Mouse (Mus musculus) midbrain, embryonic 13.5 days (tissue): ENCODE measurements around the gene Blm. TPM values are rescaled to one million over a fixed set of nuclear protein-coding genes. Genes with fewer than 3 reads are reported as not detected.

ENCODE experiments used
- ATAC-seq: fragments of 200-750 bp; cut with Nextera tagmentation; 2 replicates; pipeline ENCODE4 v1.8.0; 2017; ENCODE audit warnings: mild to moderate bottlenecking, moderate TSS enrichment, moderate library complexity
- H3K27ac ChIP-seq: fragments of 300-500 bp; sonication (generic); 2 replicates; pipeline ENCODE4 v1.5.1; 2015; ENCODE audit warnings: inconsistent platforms, mild to moderate bottlenecking, moderate library complexity
- H3K27me3 ChIP-seq: fragments of 300-500 bp; sonication (generic); 2 replicates; pipeline ENCODE4 v1.6.1; 2015; ENCODE audit warnings: mild to moderate bottlenecking, inconsistent platforms
- H3K36me3 ChIP-seq: fragments of 300-500 bp; sonication (generic); 2 replicates; pipeline ENCODE4 v1.6.1; 2015; ENCODE audit warnings: mild to moderate bottlenecking, inconsistent platforms
- H3K4me1 ChIP-seq: fragments of 300-500 bp; sonication (generic); replicated peaks from 2 replicates; pipeline ENCODE4 v1.6.1; 2015; ENCODE audit warnings: inconsistent platforms
- H3K4me2 ChIP-seq: fragments of 300-500 bp; sonication (generic); replicated peaks from 2 replicates; pipeline ENCODE4 v1.6.1; 2015; ENCODE audit warnings: moderate library complexity, mild to moderate bottlenecking, inconsistent platforms
- H3K4me3 ChIP-seq: fragments of 300-500 bp; sonication (generic); replicated peaks from 2 replicates; pipeline ENCODE4 v1.5.1; 2015; ENCODE audit warnings: mild to moderate bottlenecking, inconsistent platforms
- H3K9ac ChIP-seq: fragments of 300-500 bp; sonication (generic); replicated peaks from 2 replicates; pipeline ENCODE4 v1.6.1; 2015; ENCODE audit warnings: mild to moderate bottlenecking, inconsistent platforms
- H3K9me3 ChIP-seq: fragments of 300-500 bp; sonication (generic); 2 replicates; pipeline ENCODE4 v1.6.1; 2016; ENCODE audit warnings: mild to moderate bottlenecking, inconsistent platforms
- WGBS: fragments of 180-500 bp; shearing (Covaris S2); methylation state at CpG from one replicate; pipeline ENCODE4 v1.1.7; 2015; 5-methylcytosine and 5-hydroxymethylcytosine counted together
- polyA plus RNA-seq: library from polyadenylated mRNA; unstranded; fragments of >200 nt; fragmentation: Nextera tagmentation; extraction: Ambion mirVana; gene quantifications from 2 replicates; pipeline ENCODE4 v1.2.1, GENCODE M21; 2015

Gene Blm
- polyA plus RNA-seq, 1 experiment from 2014 or later = 18.2 TPM

- H3K9me3 ChIP-seq = no peaks in the 10 kb centered on the region
- no peak overlapping the region for H3K27ac ChIP-seq
- WGBS = 70% methylated on average over 8 of the region's 8 CpGs
- H3K4me2 ChIP-seq = no peak overlapping the region
- no peak overlapping the region for H3K9ac ChIP-seq
- no peaks in the 10 kb centered on the region for H3K27me3 ChIP-seq
- no peak overlapping the region for H3K4me3 ChIP-seq
- ATAC-seq = no peak
- H3K4me1 ChIP-seq = no peaks in the 10 kb centered on the region
- H3K36me3 ChIP-seq = no peaks in the 10 kb centered on the region
These were observed 23.2 kb upstream of the Blm start for GRCm38 (mm10) chr7:80558101-80558500.

DNA sequence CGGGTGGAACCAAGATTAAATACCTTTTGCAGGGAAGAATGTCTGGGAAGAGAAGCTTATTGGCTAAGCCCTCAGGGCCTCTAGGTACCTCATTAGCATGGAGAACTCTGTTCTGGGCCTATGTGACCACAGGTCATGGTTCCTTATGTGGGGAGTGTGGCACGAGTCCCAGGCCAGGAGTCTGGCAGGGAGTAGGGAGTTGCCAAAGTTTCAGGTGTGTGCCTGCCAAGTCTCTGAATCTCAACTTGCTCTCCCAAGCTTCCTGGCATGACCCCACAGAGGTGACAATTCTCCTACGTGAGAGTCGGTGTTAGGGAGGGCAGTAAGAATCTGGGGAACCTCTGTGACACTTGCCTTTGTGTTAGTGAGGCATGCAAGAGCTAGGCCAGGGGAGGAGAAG is 22.2 kb upstream of the Blm start:
- no peak for ATAC-seq
- H3K4me2 ChIP-seq = no peak overlapping the region
- no peak overlapping the region for H3K27ac ChIP-seq
- H3K9ac ChIP-seq = no peak overlapping the region
- H3K9me3 ChIP-seq = no peaks in the 10 kb centered on the region
- WGBS = 91% methylated on average over 4 of the region's 4 CpGs
- H3K27me3 ChIP-seq = no peaks in the 10 kb centered on the region
- H3K4me3 ChIP-seq = no peak overlapping the region
- no peaks in the 10 kb centered on the region for H3K4me1 ChIP-seq
- no peaks in the 10 kb centered on the region for H3K36me3 ChIP-seq

- Histone ChIP-seq H3K4me3 (no peak overlapping the region), H3K4me2 (no peak overlapping the region), H3K9me3 (no peaks in the 10 kb centered on the region), H3K36me3 (no peaks in the 10 kb centered on the region), H3K27me3 (no peaks in the 10 kb centered on the region), H3K9ac (no peak overlapping the region), H3K4me1 (no peaks in the 10 kb centered on the region), H3K27ac (no peak overlapping the region)
- 83% methylated on average over 3 of the region's 3 CpGs for WGBS
- ATAC-seq = no peak
These were observed 21.2 kb upstream of the Blm start for GRCm38 (mm10) chr7:80556166-80556565.

DNA sequence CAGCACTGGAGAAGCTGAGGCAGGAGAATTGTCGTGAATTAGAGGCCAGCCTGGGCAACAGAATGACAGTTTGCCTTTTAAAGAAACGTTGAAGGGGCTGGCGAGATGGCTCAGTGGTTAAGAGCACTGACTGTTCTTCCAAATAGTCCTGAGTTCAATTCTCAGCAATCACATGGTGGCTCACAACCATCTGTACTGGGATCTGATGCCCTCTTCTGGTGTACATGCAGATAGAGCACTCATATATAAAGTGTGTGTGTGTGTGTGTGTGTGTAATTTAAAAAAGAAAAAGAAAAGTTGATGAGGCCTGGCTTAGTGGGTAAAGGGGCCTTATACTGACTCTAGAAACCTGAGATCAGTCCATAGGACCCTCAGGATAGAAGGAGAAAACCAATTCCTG is 20.2 kb upstream of the Blm start:
- H3K4me3 ChIP-seq = no peak overlapping the region
- H3K36me3 ChIP-seq = no peaks in the 10 kb centered on the region
- no peaks in the 10 kb centered on the region for H3K4me1 ChIP-seq
- H3K4me2 ChIP-seq = no peak overlapping the region
- no peaks in the 10 kb centered on the region for H3K27me3 ChIP-seq
- no peaks in the 10 kb centered on the region for H3K9me3 ChIP-seq
- no peak overlapping the region for H3K27ac ChIP-seq
- WGBS = 71% methylated on average over 3 of the region's 3 CpGs
- H3K9ac ChIP-seq = no peak overlapping the region
- no peak for ATAC-seq

- no peak for ATAC-seq
- Histone ChIP-seq H3K27ac (no peak overlapping the region), H3K4me1 (no peaks in the 10 kb centered on the region), H3K36me3 (no peaks in the 10 kb centered on the region), H3K9me3 (no peaks in the 10 kb centered on the region), H3K4me3 (no peak overlapping the region), H3K9ac (no peak overlapping the region), H3K27me3 (no peaks in the 10 kb centered on the region), H3K4me2 (no peak overlapping the region)
- whole genome bisulfite sequencing = 83% methylated on average over 22 of the region's 22 CpGs
These were observed 19.5 kb upstream of the Blm start for GRCm38 (mm10) chr7:80554180-80555021.

GRCm38 (mm10) chr7:80548513-80549260 is 13.8 kb upstream of the Blm start:
- H3K9ac ChIP-seq = no peak overlapping the region
- no peak overlapping the region for H3K27ac ChIP-seq
- no peak overlapping the region for H3K4me3 ChIP-seq
- H3K4me2 ChIP-seq = no peak overlapping the region
- no peaks in the 10 kb centered on the region for H3K27me3 ChIP-seq
- no peaks in the 10 kb centered on the region for H3K9me3 ChIP-seq
- WGBS = 83% methylated on average over 7 of the region's 7 CpGs
- H3K4me1 ChIP-seq = no peaks in the 10 kb centered on the region
- H3K36me3 ChIP-seq = no peaks in the 10 kb centered on the region
- ATAC-seq = no peak

GRCm38 (mm10) chr7:80542139-80542831 is 7.4 kb upstream of the Blm start:
- Histone ChIP-seq H3K27ac (no peak overlapping the region), H3K4me3 (no peak overlapping the region), H3K4me1 (no peaks in the 10 kb centered on the region), H3K27me3 (peaks cover 3% of the 10 kb centered on the region; the same call in 1 of the 2 replicates), H3K4me2 (no peak overlapping the region), H3K36me3 (no peaks in the 10 kb centered on the region), H3K9ac (no peak overlapping the region), H3K9me3 (no peaks in the 10 kb centered on the region)
- ATAC-seq = no peak
- WGBS = 82% methylated on average over 7 of the region's 7 CpGs

- Histone ChIP-seq H3K27ac (no peak overlapping the region), H3K4me2 (no peak overlapping the region), H3K4me3 (no peak overlapping the region), H3K4me1 (peaks cover under 1% of the 10 kb centered on the region), H3K9ac (no peak overlapping the region), H3K27me3 (peaks cover 3% of the 10 kb centered on the region; the same call in 1 of the 2 replicates), H3K36me3 (no peaks in the 10 kb centered on the region), H3K9me3 (no peaks in the 10 kb centered on the region)
- 66% methylated on average over 5 of the region's 5 CpGs for WGBS
- ATAC-seq = no peak
These were observed 4.7 kb upstream of the Blm start for GRCm38 (mm10) chr7:80539581-80539980.

DNA sequence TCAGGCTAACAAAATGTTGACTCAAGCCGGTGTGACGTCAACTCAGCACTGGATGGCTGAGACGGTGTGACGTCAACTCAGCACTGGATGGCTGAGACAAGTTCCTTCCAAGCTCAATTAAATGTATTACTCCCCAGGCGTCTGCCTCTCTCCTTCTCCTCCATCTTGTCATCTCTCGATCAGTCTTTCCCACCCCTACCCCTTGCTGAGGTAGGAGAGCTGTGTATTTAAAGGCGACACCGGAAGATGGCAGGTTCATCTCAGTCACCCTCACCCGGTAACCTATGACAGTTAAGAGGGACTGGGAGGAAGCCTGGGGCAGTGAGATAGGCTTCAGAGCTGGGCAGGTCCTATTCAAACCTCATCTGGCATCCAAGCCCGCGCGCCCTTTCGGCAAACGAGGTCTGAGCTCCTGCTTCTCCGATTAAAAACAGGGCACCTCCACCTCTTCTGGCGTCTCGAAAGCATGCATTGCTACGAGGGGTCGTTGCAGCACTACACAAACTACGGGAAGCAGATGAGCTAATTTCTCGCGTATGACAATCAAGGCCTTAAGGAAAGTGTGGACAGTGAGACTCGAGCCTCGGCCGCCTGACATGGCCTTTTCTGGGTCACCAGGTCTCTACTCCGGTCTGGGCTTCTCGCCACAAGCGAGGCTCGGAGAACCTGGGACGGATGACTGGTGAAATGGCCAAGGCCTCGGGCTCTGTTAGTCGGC is 469 bp downstream of the Blm start:
- Histone ChIP-seq H3K9me3 (no peaks in the 10 kb centered on the region), H3K27me3 (peaks cover 3% of the 10 kb centered on the region; the same call in 1 of the 2 replicates), H3K4me3 (peak overlapping the region; percentile 81), H3K4me2 (peak overlapping the region; percentile 95), H3K27ac (0 out of 2 replicates have a peak overlapping the region, but pooled peaks have one; percentile 39), H3K9ac (peak overlapping the region; percentile 76), H3K4me1 (peaks cover 16% of the 10 kb centered on the region), H3K36me3 (no peaks in the 10 kb centered on the region)
- ATAC-seq = peak; percentile 31
- 1% methylated on average over 32 of the region's 32 CpGs for WGBS

GRCm38 (mm10) chr7:80531087-80531486 is 3.8 kb downstream of the Blm start:
- H3K9ac ChIP-seq = no peak overlapping the region
- no peaks in the 10 kb centered on the region for H3K36me3 ChIP-seq
- no peak overlapping the region for H3K4me3 ChIP-seq
- H3K9me3 ChIP-seq = no peaks in the 10 kb centered on the region
- no peak overlapping the region for H3K27ac ChIP-seq
- no peak for ATAC-seq
- H3K4me2 ChIP-seq = no peak overlapping the region
- 95% methylated on average over 6 of the region's 6 CpGs for WGBS
- peaks cover 16% of the 10 kb centered on the region for H3K4me1 ChIP-seq
- no peaks in the 10 kb centered on the region for H3K27me3 ChIP-seq

GRCm38 (mm10) chr7:80530646-80531045 is 4.3 kb downstream of the Blm start:
- Histone ChIP-seq H3K36me3 (no peaks in the 10 kb centered on the region), H3K4me3 (no peak overlapping the region), H3K9me3 (no peaks in the 10 kb centered on the region), H3K4me2 (no peak overlapping the region), H3K9ac (no peak overlapping the region), H3K4me1 (peaks cover 16% of the 10 kb centered on the region), H3K27ac (no peak overlapping the region), H3K27me3 (no peaks in the 10 kb centered on the region)
- 86% methylated on average over 2 of the region's 2 CpGs for WGBS
- no peak for ATAC-seq
